Mouse (Mus musculus): ENCODE results near the gene Ostf1. TPM values are rescaled to one million over a fixed set of nuclear protein-coding genes. Genes with fewer than 3 reads are reported as not detected.

Ostf1 gene
- total and polyA plus RNA-seq, 3 experiments: 110 to 175 (median 131) TPM

DNA sequence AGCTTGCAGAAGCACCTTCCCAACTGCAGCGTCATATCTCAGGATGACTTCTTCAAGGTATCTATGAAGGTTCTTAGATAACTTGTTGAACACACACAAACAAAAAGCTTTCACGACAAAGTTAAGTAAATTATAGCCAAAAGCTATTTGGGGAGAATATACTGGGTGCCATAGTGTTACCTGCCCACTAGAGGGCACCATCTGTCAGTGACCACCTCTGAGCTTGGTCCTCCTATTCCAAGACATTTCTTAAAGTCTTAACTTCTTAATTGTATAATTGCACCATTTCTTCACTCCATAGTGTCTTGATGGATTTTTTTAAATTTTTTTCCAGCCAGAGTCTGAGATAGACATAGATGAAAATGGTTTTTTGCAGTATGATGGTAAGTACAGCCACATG, 7.9 kb upstream of the Ostf1 start:
- no peaks in the 10 kb centered on the region for H3K9me3 ChIP-seq (replicated peaks; ENCODE audit: low read length)
- dilution Hi-C loops (cut with MboI; ENCODE audit: extremely low pct_ligation_motif_present, extremely low pct_unique_long_range_greater_than_20kb, low sequenced_read_pairs) (no loop called here), in situ Hi-C loops (cut with MboI; ENCODE audit: low pct_ligation_motif_present, low pct_unique_long_range_greater_than_20kb, low sequenced_read_pairs) (no loop called here)
- peaks cover 6 to 34% of the 10 kb centered on the region in 2 experiments for H3K4me1 ChIP-seq (ENCODE audit: control insufficient read depth in 1 of 2, insufficient read depth in 2 of 2)
- H3K36me3 ChIP-seq (replicated peaks in 1 of 2; ENCODE audit: control insufficient read depth in 1 of 2, insufficient read depth in 1 of 2, low read length in 1 of 2): peaks cover 12 to 34% of the 10 kb centered on the region in 2 experiments
- H3K27ac ChIP-seq (ENCODE audit: insufficient read depth, low read depth): peak overlapping the region; percentile 80
- no peaks in the 10 kb centered on the region for H3K27me3 ChIP-seq (replicated peaks)
- no peak overlapping the region for H3K4me3 ChIP-seq (replicated peaks in 1 of 3; ENCODE audit: low read depth in 2 of 3, low read length in 2 of 3, poor library complexity in 1 of 3)
- no peaks in the 10 kb centered on the region for H3K79me2 ChIP-seq (replicated peaks; ENCODE audit: control insufficient read depth, extremely low read depth, insufficient read depth, poor library complexity, severe bottlenecking)
- H3K9ac ChIP-seq (ENCODE audit: insufficient read depth, low read depth): 0 out of 2 replicates have a peak overlapping the region, but pooled peaks have one; percentile 20
- no peak for TF ChIP-seq CHD1 (IDR thresholded peaks at IDR 0.05; ENCODE audit: low read depth, low read length)
- TF ChIP-seq RAD21 (IDR thresholded peaks at IDR 0.05; ENCODE audit: low read depth, low read length): peak; percentile 74
- TF ChIP-seq TBP (conservative IDR thresholded peaks at IDR 0.05; ENCODE audit: low read depth, low read length): no peak
- TF ChIP-seq ZNF384 (IDR thresholded peaks at IDR 0.05; ENCODE audit: low read depth, low read length): no peak
- TF ChIP-seq MAX (IDR thresholded peaks at IDR 0.05; ENCODE audit: low read length): no peak
- peak; percentile 80 to 81 for TF ChIP-seq CTCF (conservative IDR thresholded peaks at IDR 0.05 in 1 of 2, IDR thresholded peaks at IDR 0.05 in 1 of 2; ENCODE audit: low read depth in 2 of 2, low read length in 2 of 2)
- TF ChIP-seq TCF12 (IDR thresholded peaks at IDR 0.05; ENCODE audit: low read depth, low read length): no peak
- TF ChIP-seq HCFC1 (IDR thresholded peaks at IDR 0.05; ENCODE audit: low read depth, low read length): no peak
- TF ChIP-seq SMC3 (IDR thresholded peaks at IDR 0.05; ENCODE audit: low read depth, low read length): peak; percentile 54
- TF ChIP-seq GABPA (IDR thresholded peaks at IDR 0.05; ENCODE audit: insufficient replicate concordance, low read depth, low read length): no peak
- DNase-seq (ENCODE audit: extremely low read depth): no peak
- H3K4me2 ChIP-seq (ENCODE audit: insufficient read depth, low read depth, poor library complexity, severe bottlenecking): peak overlapping the region; percentile 60

DNA sequence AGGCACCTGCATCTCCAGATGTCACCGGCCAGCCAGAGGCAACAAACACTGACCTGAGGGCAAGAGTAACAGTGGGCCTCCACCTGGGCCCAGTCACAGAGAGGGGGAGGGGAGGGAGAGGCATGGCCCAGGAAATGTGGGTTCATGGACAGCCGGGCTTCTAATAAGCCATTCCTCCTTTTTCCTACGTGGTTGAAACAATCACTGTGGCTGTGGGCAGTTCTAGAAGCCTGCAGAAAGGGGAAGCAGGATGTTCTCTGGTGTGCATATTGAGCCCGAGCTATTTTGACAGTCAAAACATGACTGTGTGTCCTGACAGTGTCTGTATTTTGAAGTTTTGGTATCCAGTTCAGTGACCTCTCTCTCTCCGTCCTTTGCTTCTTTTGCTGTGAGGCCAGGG, 7.3 kb upstream of the Ostf1 start:
- Histone ChIP-seq H3K79me2 (replicated peaks; ENCODE audit: control insufficient read depth, extremely low read depth, insufficient read depth, poor library complexity, severe bottlenecking) (no peaks in the 10 kb centered on the region), H3K9ac (ENCODE audit: insufficient read depth, low read depth) (no peak overlapping the region), H3K27me3 (replicated peaks) (no peaks in the 10 kb centered on the region), H3K4me2 (ENCODE audit: insufficient read depth, low read depth, poor library complexity, severe bottlenecking) (peak overlapping the region; percentile 60), H3K27ac (ENCODE audit: insufficient read depth, low read depth) (peak overlapping the region; percentile 80), H3K4me3 (replicated peaks in 1 of 3; ENCODE audit: low read depth in 2 of 3, low read length in 2 of 3, poor library complexity in 1 of 3) (peak overlapping the region in 1 of 3 experiments; percentile 14), H3K9me3 (replicated peaks; ENCODE audit: low read length) (no peaks in the 10 kb centered on the region), H3K36me3 (replicated peaks in 1 of 2; ENCODE audit: control insufficient read depth in 1 of 2, insufficient read depth in 1 of 2, low read length in 1 of 2) (peaks cover 12 to 34% of the 10 kb centered on the region in 2 experiments), H3K4me1 (ENCODE audit: control insufficient read depth in 1 of 2, insufficient read depth in 2 of 2) (peaks cover 6 to 28% of the 10 kb centered on the region in 2 experiments; a peak in 3 of 4 replicates)
- DNase-seq (ENCODE audit: extremely low read depth): peak; percentile 77
- dilution Hi-C loops (cut with MboI; ENCODE audit: extremely low pct_ligation_motif_present, extremely low pct_unique_long_range_greater_than_20kb, low sequenced_read_pairs) (no loop called here), in situ Hi-C loops (cut with MboI; ENCODE audit: low pct_ligation_motif_present, low pct_unique_long_range_greater_than_20kb, low sequenced_read_pairs) (no loop called here)
- TF ChIP-seq EP300 (IDR thresholded peaks at IDR 0.05; ENCODE audit: low read length) (peak; percentile 93), MXI1 (IDR thresholded peaks at IDR 0.05; ENCODE audit: low read depth, low read length) (peak; percentile 78), RCOR1 (conservative IDR thresholded peaks at IDR 0.05; ENCODE audit: low read depth, low read length) (peak; percentile 48; the same call in 1 of the 2 replicates), SMC3 (IDR thresholded peaks at IDR 0.05; ENCODE audit: low read depth, low read length) (no peak), MAX (IDR thresholded peaks at IDR 0.05; ENCODE audit: low read length) (peak; percentile 17; the same call in 1 of the 2 replicates), MYC (IDR thresholded peaks at IDR 0.05; ENCODE audit: low read depth, low read length) (peak; percentile 74; the same call in 1 of the 2 replicates), KAT2A (IDR thresholded peaks at IDR 0.05; ENCODE audit: insufficient replicate concordance, low read length) (no peak), TCF12 (IDR thresholded peaks at IDR 0.05; ENCODE audit: low read depth, low read length) (peak; percentile 83), ETS1 (conservative IDR thresholded peaks at IDR 0.05; ENCODE audit: low read depth, low read length) (peak; percentile 60; the same call in 1 of the 2 replicates), USF2 (conservative IDR thresholded peaks at IDR 0.05; ENCODE audit: low read depth, low read length) (no peak), JUND (conservative IDR thresholded peaks at IDR 0.05; ENCODE audit: low read depth, low read length) (peak; percentile 75), CHD2 (IDR thresholded peaks at IDR 0.05; ENCODE audit: low read length) (peak; percentile 69), IRF4 (IDR thresholded peaks at IDR 0.05; ENCODE audit: low read depth, low read length) (peak; percentile 89), JUN (IDR thresholded peaks at IDR 0.05; ENCODE audit: insufficient read depth, low read depth, low read length) (peak; percentile 55), TBP (conservative IDR thresholded peaks at IDR 0.05; ENCODE audit: low read depth, low read length) (no peak), E2F4 (IDR thresholded peaks at IDR 0.05; ENCODE audit: insufficient replicate concordance, low read depth, low read length) (no peak), BHLHE40 (IDR thresholded peaks at IDR 0.05; ENCODE audit: low read depth, low read length) (peak; percentile 58; the same call in 1 of the 2 replicates), SIN3A (IDR thresholded peaks at IDR 0.05; ENCODE audit: low read length) (peak; percentile 81), PAX5 (IDR thresholded peaks at IDR 0.05; ENCODE audit: low read length) (no peak), MAFK (IDR thresholded peaks at IDR 0.05; ENCODE audit: insufficient replicate concordance, low read length) (0 out of 2 replicates have a peak, but pooled peaks have one; percentile 39), NELFE (IDR thresholded peaks at IDR 0.05; ENCODE audit: low read depth, low read length) (0 out of 2 replicates have a peak, but pooled peaks have one; percentile 34), MEF2A (IDR thresholded peaks at IDR 0.05; ENCODE audit: borderline replicate concordance, low read depth, low read length) (peak; percentile 65; the same call in 1 of the 2 replicates), ZC3H11A (IDR thresholded peaks at IDR 0.05; ENCODE audit: low read depth, low read length) (no peak), POLR2A (IDR thresholded peaks at IDR 0.05; ENCODE audit: low read depth, low read length) (0 out of 2 replicates have a peak, but pooled peaks have one; percentile 4), ZMIZ1 (IDR thresholded peaks at IDR 0.05; ENCODE audit: low read depth, low read length) (peak; percentile 27; the same call in 1 of the 2 replicates)

Measured in CH12.LX (cell line).